Mouse (Mus musculus) hindbrain, embryonic 11.5 days (tissue): ENCODE data around the gene S100a8. TPM values are rescaled to one million over a fixed set of nuclear protein-coding genes. Genes with fewer than 3 reads are reported as not detected.

Experiments
- ATAC-seq: fragments of 200-750 bp; cut with Nextera tagmentation; 2 replicates; pipeline ENCODE4 v1.8.0; 2017; ENCODE audit warnings: mild to moderate bottlenecking, moderate TSS enrichment, moderate library complexity; ENCODE audit not compliant: low FRiP score
- DNase-seq: peaks from one replicate; pipeline ENCODE4 v3.0.0-alpha.2; 2015; ENCODE audit warnings: low spot score
- H3K27ac ChIP-seq: fragments of 300-500 bp; sonication (generic); 2 replicates; pipeline ENCODE4 v1.5.1; 2014; ENCODE audit warnings: mild to moderate bottlenecking, low read depth, low read length
- H3K27me3 ChIP-seq: fragments of 300-500 bp; sonication (generic); 2 replicates; pipeline ENCODE4 v1.6.1; 2014; ENCODE audit warnings: mild to moderate bottlenecking, low read length, moderate library complexity, mixed read lengths; ENCODE audit not compliant: control insufficient read depth, insufficient read depth
- H3K36me3 ChIP-seq: fragments of 300-500 bp; sonication (generic); 2 replicates; pipeline ENCODE4 v1.6.1; 2014; ENCODE audit warnings: mild to moderate bottlenecking, low read length, moderate library complexity, mixed read lengths; ENCODE audit not compliant: control insufficient read depth, insufficient read depth
- H3K4me1 ChIP-seq: fragments of 300-500 bp; sonication (generic); replicated peaks from 2 replicates; pipeline ENCODE4 v1.6.1; 2014; ENCODE audit warnings: low read length, mixed read lengths; ENCODE audit not compliant: control insufficient read depth, insufficient read depth
- H3K4me2 ChIP-seq: fragments of 300-500 bp; sonication (generic); replicated peaks from 2 replicates; pipeline ENCODE4 v1.6.1; 2014; ENCODE audit warnings: mild to moderate bottlenecking, low read depth, low read length
- H3K4me3 ChIP-seq: fragments of 300-500 bp; sonication (generic); 2 replicates; pipeline ENCODE4 v1.5.1; 2014; ENCODE audit warnings: low read depth, low read length
- H3K9ac ChIP-seq: fragments of 300-500 bp; sonication (generic); 2 replicates; pipeline ENCODE4 v1.6.1; 2014; ENCODE audit warnings: low read depth, low read length
- H3K9me3 ChIP-seq: fragments of 300-500 bp; sonication (generic); 2 replicates; pipeline ENCODE4 v1.6.1; 2016; ENCODE audit warnings: low read length; ENCODE audit not compliant: control insufficient read depth
- WGBS: fragments of 180-500 bp; shearing (Covaris S2); extraction: QIAGEN DNeasy Blood & Tissue Kit; methylation state at CpG from one replicate; pipeline ENCODE4 v1.1.7; 2014; 5-methylcytosine and 5-hydroxymethylcytosine counted together
- polyA plus RNA-seq: library from polyadenylated mRNA; unstranded; fragments of >200 nt; fragmentation: Nextera tagmentation; extraction: Ambion mirVana; gene quantifications from 2 replicates; pipeline ENCODE4 v1.2.1, GENCODE M21; 2014

Gene S100a8
- 2.8 and 4.2 TPM in 2 replicates for polyA plus RNA-seq

DNA sequence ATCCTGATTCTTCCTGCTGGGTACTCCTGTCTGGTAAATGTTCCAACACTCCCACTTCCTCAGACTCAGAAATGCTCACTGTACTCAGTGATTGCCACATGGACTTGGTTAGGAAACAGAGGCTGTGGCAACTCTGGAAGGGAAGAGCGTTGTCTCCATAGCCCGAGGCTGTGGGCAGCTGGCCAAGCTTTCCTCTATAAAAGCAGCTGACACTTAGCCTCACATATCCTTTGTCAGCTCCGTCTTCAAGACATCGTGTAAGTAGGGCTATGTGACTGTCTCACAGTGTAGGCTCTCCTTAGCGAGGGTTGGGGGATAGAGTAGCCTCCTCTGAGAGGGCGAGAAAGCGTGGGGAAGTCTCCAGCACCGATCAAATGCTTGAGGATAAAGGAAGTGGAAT lies at the start of gene S100a8:
Gene S100a8 (plus strand): TSS at position 133 of the 400 bp plus-strand sequence.
- H3K4me1 ChIP-seq: no peaks in the 10 kb centered on the region
- H3K27ac ChIP-seq: no peak within 1 kb of the TSS
- no peak within 1 kb of the TSS for H3K9ac ChIP-seq
- DNase-seq (no peak), ATAC-seq (no peak)
- no peak within 1 kb of the TSS for H3K4me3 ChIP-seq
- H3K4me2 ChIP-seq: no peak within 1 kb of the TSS
- H3K27me3 ChIP-seq: no peaks in the 10 kb centered on the region
- H3K36me3 ChIP-seq: no peaks in the 10 kb centered on the region
- no peaks in the 10 kb centered on the region for H3K9me3 ChIP-seq
- WGBS: 83% methylated on average over 8 of the region's 8 CpGs

DNA sequence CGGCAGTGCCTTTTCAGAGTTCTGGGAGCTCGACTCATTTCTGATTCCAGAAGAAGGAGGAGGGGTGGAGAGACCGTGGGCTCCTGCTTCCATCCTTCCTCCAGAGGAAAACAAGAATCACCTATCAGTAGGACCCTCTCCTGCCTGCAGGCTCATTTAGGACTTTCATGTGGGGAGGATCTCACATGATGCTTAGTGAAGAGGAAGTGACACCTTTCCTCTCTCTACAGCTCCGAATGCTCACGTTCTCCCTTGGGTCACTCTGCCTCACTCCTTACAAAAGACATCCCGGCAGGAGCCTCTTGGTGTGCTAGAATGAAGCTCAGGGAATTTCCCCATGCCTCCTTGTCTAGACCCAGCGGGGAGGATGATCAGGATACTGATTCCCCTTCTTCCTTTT lies 47.2 kb upstream of the S100a8 start:
- Histone ChIP-seq H3K4me2 (no peak overlapping the region), H3K9ac (no peak overlapping the region), H3K9me3 (no peaks in the 10 kb centered on the region), H3K4me3 (no peak overlapping the region), H3K4me1 (no peaks in the 10 kb centered on the region), H3K27me3 (no peaks in the 10 kb centered on the region), H3K36me3 (no peaks in the 10 kb centered on the region), H3K27ac (no peak overlapping the region)
- WGBS: 57% methylated on average over 7 of the region's 7 CpGs
- DNase-seq: no peak
- ATAC-seq: no peak

DNA sequence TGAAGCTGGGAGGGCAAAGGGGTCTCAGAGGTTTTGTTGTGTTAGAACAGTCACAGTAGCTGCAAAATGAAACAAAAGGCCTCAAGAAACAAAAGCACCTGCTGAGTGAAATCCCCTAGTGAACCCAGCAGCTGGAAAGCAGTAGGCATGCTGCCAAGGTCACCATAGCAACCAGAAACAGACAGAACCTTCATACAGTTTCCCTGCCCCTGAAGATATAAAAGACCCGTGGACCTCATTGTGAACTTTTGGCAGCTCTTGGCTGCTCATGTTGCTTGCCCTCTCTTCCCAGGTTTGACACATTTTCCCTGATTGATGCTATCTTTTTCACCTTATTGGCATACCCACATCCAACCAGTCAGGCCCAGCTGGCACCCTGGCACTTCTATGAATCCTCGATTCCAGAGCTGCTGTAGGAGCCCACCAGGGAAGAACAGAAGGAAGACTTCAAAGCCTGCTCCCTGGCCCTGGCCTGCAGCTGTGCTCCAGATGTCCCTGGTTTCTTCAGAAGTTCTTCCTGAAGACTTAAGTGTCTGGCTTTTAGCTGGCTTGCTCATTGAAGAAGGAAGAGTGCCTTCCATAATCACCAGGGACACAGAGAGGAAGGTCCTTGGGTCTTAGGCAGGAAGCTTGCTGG lies 45.2 kb upstream of the S100a8 start:
- H3K9me3 ChIP-seq: no peaks in the 10 kb centered on the region
- no peaks in the 10 kb centered on the region for H3K27me3 ChIP-seq
- peak; percentile 56; the same call in 1 of the 2 replicates for ATAC-seq
- no peaks in the 10 kb centered on the region for H3K4me1 ChIP-seq
- H3K9ac ChIP-seq: no peak overlapping the region
- H3K36me3 ChIP-seq: no peaks in the 10 kb centered on the region
- H3K4me2 ChIP-seq: no peak overlapping the region
- WGBS: 6% methylated on average over 2 of the region's 2 CpGs
- H3K27ac ChIP-seq: no peak overlapping the region
- DNase-seq: peak; percentile 48
- no peak overlapping the region for H3K4me3 ChIP-seq

DNA sequence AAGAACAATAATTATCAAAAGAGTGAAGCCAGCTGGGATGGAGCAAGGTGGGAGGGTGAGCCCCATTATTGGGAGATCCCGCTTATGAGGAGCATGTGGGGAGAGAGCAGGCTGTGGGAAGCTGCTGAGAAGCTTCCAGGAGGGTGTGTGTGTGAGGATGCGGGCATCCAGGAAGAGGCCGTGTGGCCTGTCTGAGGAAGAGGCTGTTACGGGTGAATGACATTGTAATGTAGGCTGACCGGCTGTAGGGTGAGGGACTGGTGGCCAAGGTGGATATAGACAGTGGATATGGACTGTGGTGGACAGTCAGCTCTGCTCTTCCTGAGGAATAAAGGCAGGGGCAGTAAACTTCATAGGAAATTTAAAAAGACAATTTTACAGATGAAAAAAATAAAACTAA lies 43.3 kb upstream of the S100a8 start:
- Histone ChIP-seq H3K36me3 (no peaks in the 10 kb centered on the region), H3K9me3 (no peaks in the 10 kb centered on the region), H3K4me1 (no peaks in the 10 kb centered on the region), H3K4me3 (no peak overlapping the region), H3K4me2 (no peak overlapping the region), H3K27ac (no peak overlapping the region), H3K27me3 (no peaks in the 10 kb centered on the region), H3K9ac (no peak overlapping the region)
- 76% methylated on average over 5 of the region's 5 CpGs for WGBS
- ATAC-seq: no peak
- no peak for DNase-seq

DNA sequence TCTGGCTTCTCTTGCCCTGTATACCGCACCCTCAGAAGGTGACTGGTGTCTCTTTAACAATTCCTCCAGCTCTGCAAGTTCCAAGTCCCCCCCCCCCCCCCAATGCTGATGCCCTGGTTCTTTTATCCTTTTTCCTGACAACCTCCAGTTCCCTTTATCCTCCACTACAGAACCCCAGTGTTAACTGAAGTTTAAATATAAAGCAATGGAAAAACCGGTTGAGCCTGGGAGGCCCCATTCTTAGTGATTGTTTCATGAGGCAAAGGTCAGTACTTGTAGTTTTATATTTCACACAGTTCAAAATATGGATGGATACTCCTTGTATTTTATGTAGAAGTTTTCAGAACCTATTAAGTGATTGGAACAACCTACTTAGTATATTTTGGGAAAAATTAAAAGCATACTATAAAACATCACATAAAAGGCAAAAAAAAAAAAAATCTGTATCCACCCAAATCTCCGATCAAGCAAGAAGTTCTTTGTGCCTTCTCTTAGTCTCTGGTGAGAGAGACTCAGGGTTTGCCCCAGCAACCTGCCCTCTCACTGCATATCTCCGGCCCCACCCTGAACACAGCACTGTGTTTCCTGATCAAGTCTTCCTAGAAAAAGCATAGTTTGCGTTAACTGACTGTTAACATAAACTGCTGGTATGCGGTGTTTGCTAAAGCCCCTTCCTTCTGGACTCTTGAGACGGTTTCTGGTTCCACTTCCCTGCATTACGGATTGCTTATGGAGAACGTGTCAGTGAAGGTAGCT lies 42.3 kb upstream of the S100a8 start:
- no peaks in the 10 kb centered on the region for H3K36me3 ChIP-seq
- no peak overlapping the region for H3K9ac ChIP-seq
- no peak overlapping the region for H3K4me3 ChIP-seq
- H3K27me3 ChIP-seq: no peaks in the 10 kb centered on the region
- no peaks in the 10 kb centered on the region for H3K9me3 ChIP-seq
- no peak for DNase-seq
- WGBS: 81% methylated on average over 9 of the region's 9 CpGs
- H3K27ac ChIP-seq: no peak overlapping the region
- H3K4me1 ChIP-seq: no peaks in the 10 kb centered on the region
- no peak for ATAC-seq
- H3K4me2 ChIP-seq: no peak overlapping the region

DNA sequence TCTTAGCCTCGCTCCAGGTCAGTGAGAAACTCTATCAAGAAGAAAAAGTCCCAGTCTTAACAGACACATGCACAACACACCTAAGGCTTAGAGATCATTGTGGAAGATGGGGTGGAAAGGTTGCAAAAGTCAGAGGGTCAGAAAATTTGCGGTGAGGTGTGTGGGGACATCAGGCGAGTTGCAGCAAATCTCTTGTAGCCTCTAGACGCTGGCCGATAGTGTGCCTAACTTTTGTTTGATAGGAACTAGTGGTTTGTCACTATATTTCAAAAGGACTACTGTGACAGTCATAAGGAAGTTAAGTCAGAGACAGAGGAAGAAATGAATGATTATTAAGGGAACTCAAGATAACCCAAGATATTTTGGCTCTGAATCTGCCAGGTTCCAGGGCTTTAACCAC lies 41.4 kb upstream of the S100a8 start:
- no peaks in the 10 kb centered on the region for H3K9me3 ChIP-seq
- no peaks in the 10 kb centered on the region for H3K36me3 ChIP-seq
- H3K27ac ChIP-seq: no peak overlapping the region
- H3K9ac ChIP-seq: no peak overlapping the region
- H3K27me3 ChIP-seq: no peaks in the 10 kb centered on the region
- ATAC-seq (no peak), DNase-seq (no peak)
- H3K4me2 ChIP-seq: no peak overlapping the region
- H3K4me1 ChIP-seq: no peaks in the 10 kb centered on the region
- H3K4me3 ChIP-seq: no peak overlapping the region
- WGBS: 91% methylated on average over 5 of the region's 5 CpGs

DNA sequence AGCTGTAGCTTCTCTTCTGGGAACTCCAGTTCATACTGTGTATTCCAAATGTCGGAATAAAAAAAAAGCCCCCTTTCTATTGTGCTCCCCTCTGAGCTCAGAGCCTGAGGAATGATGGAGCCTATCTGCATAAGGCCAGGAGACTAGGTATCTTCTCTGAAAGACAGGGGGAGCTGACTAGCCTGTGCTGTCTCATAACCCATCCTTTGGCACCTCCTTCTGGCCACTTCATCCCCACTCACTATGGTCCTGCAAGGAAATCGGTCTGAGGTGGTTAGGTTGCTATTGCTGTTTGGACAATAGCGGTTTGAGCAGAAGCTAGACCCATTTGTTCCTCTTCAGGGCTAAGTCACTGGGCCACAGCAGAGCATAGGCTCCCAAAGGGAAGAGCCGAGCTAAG lies 41.0 kb upstream of the S100a8 start:
- H3K9me3 ChIP-seq: no peaks in the 10 kb centered on the region
- H3K27me3 ChIP-seq: no peaks in the 10 kb centered on the region
- no peak for ATAC-seq
- no peak overlapping the region for H3K4me2 ChIP-seq
- no peaks in the 10 kb centered on the region for H3K36me3 ChIP-seq
- H3K9ac ChIP-seq: no peak overlapping the region
- 68% methylated on average over 4 of the region's 4 CpGs for WGBS
- no peak for DNase-seq
- H3K27ac ChIP-seq: no peak overlapping the region
- no peaks in the 10 kb centered on the region for H3K4me1 ChIP-seq
- H3K4me3 ChIP-seq: no peak overlapping the region

DNA sequence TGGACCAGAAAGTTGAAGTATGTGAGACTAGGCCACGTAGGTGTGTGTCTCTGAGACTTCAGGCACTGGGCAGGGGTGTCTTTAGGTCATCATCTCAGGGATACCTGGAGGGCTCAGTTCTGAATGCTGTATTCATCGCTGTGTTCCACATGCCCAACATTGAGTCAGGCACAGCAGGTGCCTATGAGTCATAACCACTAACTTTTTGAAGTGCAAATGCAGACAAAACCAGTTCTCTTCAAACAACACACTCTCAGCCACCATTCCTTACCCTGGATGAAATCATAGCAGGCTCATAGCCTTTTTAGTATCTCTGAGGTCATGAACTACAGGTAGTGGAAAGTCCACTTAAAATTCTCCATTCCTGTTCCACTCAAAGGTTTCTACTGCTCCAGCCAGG lies 39.5 kb upstream of the S100a8 start:
- H3K4me1 ChIP-seq: no peaks in the 10 kb centered on the region
- DNase-seq (no peak), ATAC-seq (no peak)
- H3K36me3 ChIP-seq: no peaks in the 10 kb centered on the region
- H3K9me3 ChIP-seq: no peaks in the 10 kb centered on the region
- no peak overlapping the region for H3K4me3 ChIP-seq
- H3K27me3 ChIP-seq: no peaks in the 10 kb centered on the region
- H3K27ac ChIP-seq: no peak overlapping the region
- 85% methylated on average over 2 of the region's 2 CpGs for WGBS
- H3K9ac ChIP-seq: no peak overlapping the region
- H3K4me2 ChIP-seq: no peak overlapping the region

DNA sequence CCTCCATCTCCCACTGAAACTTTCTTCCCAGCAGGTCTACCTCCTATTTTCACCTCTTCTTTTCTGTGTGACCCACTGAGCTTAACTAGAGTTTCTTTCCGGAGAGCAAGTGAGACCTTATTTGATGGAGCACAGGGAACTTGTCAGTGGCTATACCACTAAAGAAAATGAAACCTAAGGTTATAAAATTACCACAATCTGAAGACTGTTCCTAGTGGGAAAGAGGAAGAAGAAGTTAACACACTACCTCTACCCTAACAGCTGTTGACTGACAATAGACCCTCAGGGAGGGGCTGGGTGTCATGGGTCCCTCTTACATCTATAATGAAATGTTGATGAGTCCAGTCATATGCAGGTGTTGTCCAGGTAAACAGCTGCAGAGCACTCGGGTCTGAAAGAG lies 36.8 kb upstream of the S100a8 start:
- no peak overlapping the region for H3K4me2 ChIP-seq
- H3K9me3 ChIP-seq: no peaks in the 10 kb centered on the region
- no peak overlapping the region for H3K4me3 ChIP-seq
- H3K4me1 ChIP-seq: no peaks in the 10 kb centered on the region
- 82% methylated on average over 2 of the region's 2 CpGs for WGBS
- H3K36me3 ChIP-seq: no peaks in the 10 kb centered on the region
- no peak for DNase-seq
- H3K27ac ChIP-seq: no peak overlapping the region
- H3K27me3 ChIP-seq: no peaks in the 10 kb centered on the region
- H3K9ac ChIP-seq: no peak overlapping the region
- ATAC-seq: no peak
